17 mouse cellular contexts compared by ENCODE assay signal in the genomic region with DNA sequence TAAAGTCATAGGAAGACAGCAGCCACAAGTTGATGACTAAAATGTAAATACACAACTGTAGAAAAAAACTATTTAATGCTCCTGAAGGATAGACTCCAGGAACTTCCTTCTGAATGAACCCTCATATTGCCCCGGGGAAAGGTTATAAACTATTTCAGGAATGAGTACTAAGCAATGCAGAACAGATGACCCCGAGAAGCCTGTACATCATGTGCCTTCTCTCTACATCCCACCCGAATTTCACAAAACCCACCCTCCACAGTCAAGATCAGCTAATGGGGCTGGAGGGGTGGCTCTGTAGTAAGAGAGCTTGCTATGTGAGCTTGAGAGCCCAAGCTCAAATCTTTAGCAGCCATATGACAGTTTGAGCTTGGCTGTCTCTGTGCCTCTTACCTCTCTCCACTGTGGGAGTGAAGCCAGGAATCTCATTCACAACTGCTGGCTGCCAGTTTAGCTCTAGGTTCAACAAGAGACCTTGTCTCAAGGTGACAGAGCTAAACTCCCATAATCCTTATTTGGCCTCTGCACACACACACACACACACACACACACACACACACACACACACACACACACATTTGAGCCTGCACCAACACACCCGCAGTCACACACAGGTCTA. TPM values are rescaled to one million over a fixed set of nuclear protein-coding genes. Genes with fewer than 3 reads are reported as not detected.
DNase-seq lines count a peak whose midpoint lies in the region; ATAC-seq and TF ChIP-seq lines count a peak whose summit lies in the region.
"Had no signal": no experiment of that assay in that cellular context is flagged by ENCODE, and none has a peak within 500 bp of the region (broad histone marks: within the 10 kb centered on the region; RNA-seq: fewer than 3 reads in every experiment).

No protein-coding gene starts in this region.

- H3K27ac ChIP-seq in kidney, adult 2 months (ENCODE audit: insufficient read depth, low read depth, low read length) = peak overlapping the region; percentile 66; the same call in 1 of the 2 replicates
- no peak overlapping the region for H3K27ac ChIP-seq in kidney, embryonic 14.5 days (ENCODE audit: low read depth, low read length)
- H3K27ac ChIP-seq in heart, postnatal 0 days (ENCODE audit: low read depth) = peak overlapping the region; percentile 85
- H3K27ac ChIP-seq: embryonic facial prominence, embryonic 10.5 days; layer of hippocampus, adult 2 months; midbrain, embryonic 12.5 days; stomach, embryonic 15.5 days had no signal

- H3K9me3 ChIP-seq in kidney, embryonic 14.5 days (ENCODE audit: control insufficient read depth, low read length) = no peaks in the 10 kb centered on the region
- no peaks in the 10 kb centered on the region for H3K9me3 ChIP-seq in heart, postnatal 0 days (replicated peaks; ENCODE audit: control insufficient read depth, low read length)
- H3K9me3 ChIP-seq: embryonic facial prominence, embryonic 10.5 days; midbrain, embryonic 12.5 days; stomach, embryonic 15.5 days had no signal

- TF ChIP-seq EP300 in heart, postnatal 0 days (IDR thresholded peaks at IDR 0.05; ENCODE audit: low read depth) = no peak

- no peak for TF ChIP-seq CTCF in kidney, adult 2 months (conservative IDR thresholded peaks at IDR 0.05; ENCODE audit: insufficient read depth, insufficient read length, low read depth, low read length)
- TF ChIP-seq CTCF in brain, embryonic 14.5 days (IDR thresholded peaks at IDR 0.05; ENCODE audit: borderline replicate concordance, extremely low read depth, insufficient read depth, insufficient read length) = no peak
- no peak for TF ChIP-seq CTCF in heart, postnatal 0 days (IDR thresholded peaks at IDR 0.05; ENCODE audit: low read depth)

- no peak for ATAC-seq in kidney, embryonic 14.5 days (ENCODE audit: low FRiP score, low TSS enrichment)
- ATAC-seq in heart, postnatal 0 days (ENCODE audit: insufficient read depth, low read depth) = peak; percentile 94
- ATAC-seq: Patski had no signal

- no peak for TF ChIP-seq POLR2A in kidney, adult 2 months (IDR thresholded peaks at IDR 0.05; ENCODE audit: low read depth, low read length)
- no peak for TF ChIP-seq POLR2A in brain, embryonic 14.5 days (IDR thresholded peaks at IDR 0.05; ENCODE audit: borderline replicate concordance, extremely low read depth, insufficient read depth, insufficient read length, poor library complexity, severe bottlenecking)

- no peak overlapping the region for H3K4me2 ChIP-seq in kidney, embryonic 14.5 days (replicated peaks; ENCODE audit: low read depth, low read length)
- H3K4me2 ChIP-seq in heart, postnatal 0 days (ENCODE audit: low read depth, low read length) = peak overlapping the region; percentile 38; the same call in 1 of the 2 replicates
- H3K4me2 ChIP-seq: liver, embryonic 11.5 days; midbrain, embryonic 12.5 days; stomach, embryonic 15.5 days had no signal

- H3K9ac ChIP-seq in kidney, embryonic 14.5 days (ENCODE audit: low read depth, low read length) = no peak overlapping the region
- no peak overlapping the region for H3K9ac ChIP-seq in heart, postnatal 0 days (replicated peaks; ENCODE audit: low read depth, low read length)
- H3K9ac ChIP-seq: midbrain, embryonic 12.5 days; stomach, embryonic 15.5 days had no signal

- 41% methylated on average over 4 of the region's 4 CpGs for WGBS in kidney, adult 2 months
- 71% methylated on average over 4 of the region's 4 CpGs for WGBS in kidney, embryonic 14.5 days
- WGBS in heart, postnatal 0 days = 43% methylated on average over 4 of the region's 4 CpGs

- peak; percentile 62 for DNase-seq in kidney, adult 2 months
- peak; percentile 8 for DNase-seq in brain, embryonic 14.5 days (ENCODE audit: low read depth)
- DNase-seq in heart, postnatal 0 days (ENCODE audit: low spot score) = peak; percentile 82
- DNase-seq in left cerebral cortex, adult 11 months (ENCODE audit: low spot score) = no peak
- no peak for DNase-seq in cerebellum, postnatal 36 days
- DNase-seq in urinary bladder, postnatal 4 days (ENCODE audit: low spot score in 2 of 2) = no peak
- DNase-seq: cerebellum, adult 8-10 months; lung, postnatal 36 days; right cerebral cortex, postnatal 4 days; thymus, postnatal 36 days had no signal

- no peak overlapping the region for H3K4me3 ChIP-seq in kidney, adult 2 months (ENCODE audit: insufficient read depth, low read depth, low read length)
- H3K4me3 ChIP-seq in kidney, embryonic 14.5 days (ENCODE audit: low read length) = no peak overlapping the region
- H3K4me3 ChIP-seq in heart, postnatal 0 days (ENCODE audit: low read depth, low read length) = no peak overlapping the region
- H3K4me3 ChIP-seq: embryonic facial prominence, embryonic 10.5 days; layer of hippocampus, adult 2 months; midbrain, embryonic 12.5 days; stomach, embryonic 15.5 days had no signal

- no peaks in the 10 kb centered on the region for H3K36me3 ChIP-seq in kidney, adult 2 months (ENCODE audit: control insufficient read depth, insufficient read depth, low read length)
- H3K36me3 ChIP-seq in kidney, embryonic 14.5 days (ENCODE audit: control insufficient read depth, insufficient read depth, low read length) = no peaks in the 10 kb centered on the region
- H3K36me3 ChIP-seq in heart, postnatal 0 days (replicated peaks; ENCODE audit: control insufficient read depth, insufficient read depth, low read length) = no peaks in the 10 kb centered on the region
- H3K36me3 ChIP-seq: embryonic facial prominence, embryonic 10.5 days; midbrain, embryonic 12.5 days; stomach, embryonic 15.5 days had no signal

- H3K4me1 ChIP-seq in kidney, adult 2 months (ENCODE audit: control insufficient read depth, insufficient read depth, low read length) = 0 out of 2 replicates have a peak, but pooled peaks cover 6% of the 10 kb centered on the region
- H3K4me1 ChIP-seq in kidney, embryonic 14.5 days (ENCODE audit: control insufficient read depth, insufficient read depth, low read length) = 0 out of 2 replicates have a peak, but pooled peaks cover 5% of the 10 kb centered on the region
- H3K4me1 ChIP-seq in heart, postnatal 0 days (ENCODE audit: control insufficient read depth, insufficient read depth) = no peaks in the 10 kb centered on the region
- H3K4me1 ChIP-seq: midbrain, embryonic 12.5 days; stomach, embryonic 15.5 days had no signal

- no peaks in the 10 kb centered on the region for H3K27me3 ChIP-seq in kidney, adult 2 months (replicated peaks; ENCODE audit: control insufficient read depth, insufficient read depth, low read length)
- H3K27me3 ChIP-seq in kidney, embryonic 14.5 days (ENCODE audit: control insufficient read depth, insufficient read depth, low read length) = no peaks in the 10 kb centered on the region
- no peaks in the 10 kb centered on the region for H3K27me3 ChIP-seq in heart, postnatal 0 days (ENCODE audit: control insufficient read depth, insufficient read depth, low read length)
- H3K27me3 ChIP-seq: midbrain, embryonic 12.5 days; Patski; stomach, embryonic 15.5 days had no signal

RNA-seq across cellular contexts. Expression of gene Tpd52l1, which starts 54.9 kb away (rescaled TPM):
- 14.6 and 18.5 TPM in 2 replicates for polyA plus RNA-seq in kidney, adult 2 months (2012; rRNA removed)
- polyA plus RNA-seq in kidney, embryonic 14.5 days (2014; fragmentation: Nextera tagmentation; extraction: Ambion mirVana) = 39.2 and 54.8 TPM in 2 replicates
- 13.7 and 18.0 TPM in 2 replicates for polyA plus RNA-seq in brain, embryonic 14.5 days (2012; rRNA removed)
- total RNA-seq in heart, postnatal 0 days (2014; rRNA removed; ENCODE audit: low replicate concordance) = 3.7 and 11.9 TPM in 2 replicates
- 15.4 and 17.8 TPM in 2 replicates for polyA plus RNA-seq in heart, postnatal 0 days (2015; fragmentation: Nextera tagmentation; extraction: Ambion mirVana)

Comparison
In these comparisons a context has a peak if more than half of its experiments do, and no peak if none do; other contexts are left out.
1. DNase-seq: peak in kidney, adult 2 months (single experiment), brain, embryonic 14.5 days (single experiment) and heart, postnatal 0 days (single experiment); none in left cerebral cortex, adult 11 months (single experiment), cerebellum, postnatal 36 days (0 of 2) and urinary bladder, postnatal 4 days (0 of 2).